Mouse (Mus musculus) yolk sac, embryonic 10.5 days (tissue): Measurements from ENCODE around the gene Ism1.

Experiments
- DNase-seq: peaks from one replicate; pipeline ENCODE4 v3.0.0-alpha.2; 2017; ENCODE audit warnings: low spot score

Ism1 gene

DNA sequence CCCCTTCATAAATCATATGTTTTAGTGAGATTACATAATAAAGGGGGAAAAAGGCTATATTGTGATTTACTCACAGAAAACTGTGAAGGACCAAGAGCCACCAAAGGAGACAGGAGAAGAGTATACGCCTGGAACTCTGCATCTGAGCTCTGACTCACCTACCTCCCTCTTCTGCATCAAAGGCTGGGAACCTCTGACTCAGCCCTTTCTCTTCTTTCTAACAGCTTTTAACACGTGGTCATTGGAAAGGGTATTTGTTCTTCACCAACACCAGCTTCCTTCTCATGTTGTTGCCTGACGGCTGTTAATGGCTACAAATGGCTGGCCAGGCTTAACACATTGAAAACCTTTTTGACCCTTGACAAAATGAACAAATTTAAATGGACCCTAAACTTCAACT is 36.2 kb downstream of the Ism1 start:
- no peak for DNase-seq

- DNase-seq, result no peak
Measured at GRCm38 (mm10) chr2:139717772-139718171, 39.8 kb downstream of the Ism1 start.

GRCm38 (mm10) chr2:139722700-139723099 is 44.7 kb downstream of the Ism1 start:
- peak; percentile 9 for DNase-seq

DNA sequence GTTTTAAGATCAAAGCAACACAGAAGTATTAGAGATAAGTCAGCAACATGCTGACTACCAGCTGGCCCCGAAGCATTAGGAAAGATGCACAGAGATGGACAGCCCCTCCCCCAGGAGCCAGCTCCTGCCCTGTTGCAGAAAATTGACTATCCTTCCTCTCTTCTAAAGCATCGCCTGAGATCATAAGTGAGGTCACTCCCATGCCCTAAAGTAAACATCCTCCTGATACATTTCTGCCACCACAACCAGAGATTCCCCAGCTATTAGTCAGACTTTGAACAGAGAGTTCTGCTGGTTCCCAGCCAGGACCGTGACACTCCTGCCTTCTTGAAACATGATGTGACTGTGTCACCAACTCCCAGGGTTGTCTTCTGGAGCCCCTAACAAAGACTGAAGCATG is 45.3 kb downstream of the Ism1 start:
- DNase-seq, result no peak

GRCm38 (mm10) chr2:139724202-139724838 is 46.3 kb downstream of the Ism1 start:
- DNase-seq, result no peak

DNA sequence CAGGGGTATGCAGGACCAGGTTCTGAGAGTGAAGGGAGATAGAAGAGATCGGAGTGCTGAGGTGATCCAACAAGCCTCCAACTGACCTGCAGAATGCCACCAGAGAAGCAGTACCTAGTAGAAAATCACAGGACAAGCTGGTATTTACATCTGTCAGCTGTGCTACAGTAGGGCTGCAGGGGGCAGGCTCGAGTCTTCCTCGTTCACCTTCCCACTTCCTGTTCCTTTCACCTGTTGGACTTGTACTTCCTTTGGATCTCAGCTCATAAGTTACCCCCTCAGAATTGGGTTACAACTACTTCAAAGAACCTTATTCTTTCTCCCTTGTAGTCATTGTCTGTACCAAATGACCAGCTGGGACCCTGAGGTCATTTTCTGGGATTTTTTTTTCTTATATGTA is 47.4 kb downstream of the Ism1 start:
- no peak for DNase-seq

- DNase-seq, result no peak
Measured at GRCm38 (mm10) chr2:139728060-139728459, 50.1 kb downstream of the Ism1 start.

GRCm38 (mm10) chr2:139729377-139729776 is 51.4 kb downstream of the Ism1 start:
- DNase-seq, result no peak

GRCm38 (mm10) chr2:139742381-139742780 is 64.4 kb downstream of the Ism1 start:
- no peak for DNase-seq

- DNase-seq, result no peak
Measured at GRCm38 (mm10) chr2:139757021-139757420, 79.0 kb downstream of the Ism1 start.

- no peak for DNase-seq
Measured at GRCm38 (mm10) chr2:139757456-139757855, 79.5 kb downstream of the Ism1 start.

DNA sequence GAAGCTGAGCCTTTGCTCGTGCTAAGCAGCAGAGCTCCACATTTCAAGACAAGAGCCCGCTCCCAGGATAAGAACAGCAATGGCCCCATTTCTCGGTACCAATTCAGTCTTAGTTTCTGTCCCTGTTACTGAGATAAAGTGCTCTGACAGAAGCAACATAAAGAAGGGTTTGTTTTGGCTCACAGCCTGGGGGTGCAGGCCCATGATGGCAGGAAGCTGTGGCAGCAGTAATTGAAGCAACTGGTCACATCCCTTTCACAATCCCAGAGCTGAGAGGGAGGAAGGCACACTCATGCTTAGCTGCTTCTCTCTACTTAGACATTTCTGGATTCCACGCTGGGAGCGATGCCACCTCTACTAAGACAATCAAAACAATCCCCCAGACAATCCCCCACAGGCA is 86.4 kb downstream of the Ism1 start:
- no peak for DNase-seq

GRCm38 (mm10) chr2:139774949-139775570 is 97.1 kb downstream of the Ism1 start:
- no peak for DNase-seq

- no peak for DNase-seq
Measured at GRCm38 (mm10) chr2:139776644-139777043, 98.7 kb downstream of the Ism1 start.

GRCm38 (mm10) chr2:139778283-139778682 is 100.3 kb downstream of the Ism1 start:
- DNase-seq, result no peak

DNA sequence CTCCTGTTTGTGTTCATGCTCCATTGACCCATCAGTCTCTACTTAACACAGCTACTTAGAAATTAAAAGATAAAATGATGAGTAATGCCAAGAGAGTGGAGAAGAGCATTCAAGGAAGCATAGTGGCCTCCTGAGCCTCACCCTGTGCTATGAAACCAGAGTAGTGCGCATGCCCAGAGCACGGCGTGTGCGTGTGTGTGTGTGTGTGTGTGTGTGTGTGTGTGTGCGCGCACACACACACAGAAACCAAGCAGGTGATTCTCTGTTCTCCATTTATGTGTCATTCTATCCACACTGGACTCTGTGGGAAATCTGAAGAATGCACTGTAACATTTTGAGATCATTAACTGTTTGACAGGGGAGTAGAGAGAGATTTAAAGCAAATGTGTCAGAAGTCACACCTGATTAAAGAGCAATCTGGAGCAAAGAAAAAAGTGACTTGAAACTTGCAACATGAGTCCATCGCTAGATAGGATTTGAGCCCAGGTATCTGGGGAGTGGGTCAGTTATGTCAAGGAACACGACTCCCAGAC is 105.4 kb downstream of the Ism1 start:
- no peak for DNase-seq

- no peak for DNase-seq
Measured at GRCm38 (mm10) chr2:139784465-139784864, 106.5 kb downstream of the Ism1 start.

- DNase-seq, result no peak
Measured at GRCm38 (mm10) chr2:139784946-139785345, 107.0 kb downstream of the Ism1 start.

- no peak for DNase-seq
Measured at GRCm38 (mm10) chr2:139788658-139789057, 110.7 kb downstream of the Ism1 start.

GRCm38 (mm10) chr2:139792345-139793120 is 114.6 kb downstream of the Ism1 start:
- no peak for DNase-seq

- no peak for DNase-seq
Measured at GRCm38 (mm10) chr2:139804041-139804440, 126.1 kb downstream of the Ism1 start.

GRCm38 (mm10) chr2:139807887-139808286 is 129.9 kb downstream of the Ism1 start:
- DNase-seq, result no peak
